Mouse (Mus musculus): Measurements from ENCODE around the gene Gkap1. TPM values are rescaled to one million over a fixed set of nuclear protein-coding genes. Genes with fewer than 3 reads are reported as not detected.
A peak's percentile ranks its signal among the peaks of the same experiment; 100 is the strongest.

Gkap1 gene
- polyA plus RNA-seq, 1 experiment from 2014 or later: 14.8 TPM

GRCm38 (mm10) chr13:58263546-58263945, 12.0 kb downstream of the Gkap1 start:
- Histone ChIP-seq H3K4me3 (ENCODE audit: low read depth, low read length) (no peak overlapping the region), H3K27me3 (ENCODE audit: control insufficient read depth, insufficient read depth, low read length) (no peaks in the 10 kb centered on the region), H3K27ac (replicated peaks) (no peak overlapping the region), H3K4me1 (replicated peaks; ENCODE audit: control insufficient read depth, insufficient read depth) (no peaks in the 10 kb centered on the region), H3K36me3 (ENCODE audit: control insufficient read depth, insufficient read depth, low read length) (no peaks in the 10 kb centered on the region), H3K9ac (ENCODE audit: low read length) (no peak overlapping the region), H3K9me3 (ENCODE audit: control insufficient read depth, low read length) (no peaks in the 10 kb centered on the region), H3K4me2 (replicated peaks; ENCODE audit: low read depth) (no peak overlapping the region)
- no peak for ATAC-seq (ENCODE audit: low FRiP score, low TSS enrichment)
- no peak for DNase-seq (ENCODE audit: low spot score)
- no peak for TF ChIP-seq EP300 (optimal IDR thresholded peaks at IDR 0.05)
- no peak for TF ChIP-seq CTCF (IDR thresholded peaks at IDR 0.05; ENCODE audit: low read depth)
- WGBS: 92% methylated on average over 8 of the region's 8 CpGs

- ATAC-seq (ENCODE audit: low FRiP score, low TSS enrichment) (no peak), DNase-seq (ENCODE audit: low spot score) (no peak)
- H3K4me2 ChIP-seq (replicated peaks; ENCODE audit: low read depth): no peak overlapping the region
- TF ChIP-seq EP300 (optimal IDR thresholded peaks at IDR 0.05): no peak
- no peak for TF ChIP-seq CTCF (IDR thresholded peaks at IDR 0.05; ENCODE audit: low read depth)
- H3K9ac ChIP-seq (ENCODE audit: low read length): no peak overlapping the region
- H3K4me1 ChIP-seq (replicated peaks; ENCODE audit: control insufficient read depth, insufficient read depth): no peaks in the 10 kb centered on the region
- no peaks in the 10 kb centered on the region for H3K9me3 ChIP-seq (ENCODE audit: control insufficient read depth, low read length)
- H3K27me3 ChIP-seq (ENCODE audit: control insufficient read depth, insufficient read depth, low read length): no peaks in the 10 kb centered on the region
- H3K27ac ChIP-seq (replicated peaks): no peak overlapping the region
- no peak overlapping the region for H3K4me3 ChIP-seq (ENCODE audit: low read depth, low read length)
- H3K36me3 ChIP-seq (ENCODE audit: control insufficient read depth, insufficient read depth, low read length): no peaks in the 10 kb centered on the region
- WGBS: 79% methylated on average over 4 of the region's 4 CpGs
Observed at GRCm38 (mm10) chr13:58261674-58262073, 13.8 kb downstream of the Gkap1 start.

- no peak for DNase-seq (ENCODE audit: low spot score)
- H3K4me3 ChIP-seq (ENCODE audit: low read depth, low read length): no peak overlapping the region
- no peaks in the 10 kb centered on the region for H3K9me3 ChIP-seq (ENCODE audit: control insufficient read depth, low read length)
- ATAC-seq (ENCODE audit: low FRiP score, low TSS enrichment): no peak
- H3K27me3 ChIP-seq (ENCODE audit: control insufficient read depth, insufficient read depth, low read length): no peaks in the 10 kb centered on the region
- TF ChIP-seq EP300 (optimal IDR thresholded peaks at IDR 0.05): no peak
- peak; percentile 58 for TF ChIP-seq CTCF (IDR thresholded peaks at IDR 0.05; ENCODE audit: low read depth)
- 80% methylated on average over 1 of the region's 1 CpGs for WGBS
- H3K4me1 ChIP-seq (replicated peaks; ENCODE audit: control insufficient read depth, insufficient read depth): no peaks in the 10 kb centered on the region
- H3K27ac ChIP-seq (replicated peaks): no peak overlapping the region
- no peaks in the 10 kb centered on the region for H3K36me3 ChIP-seq (ENCODE audit: control insufficient read depth, insufficient read depth, low read length)
- no peak overlapping the region for H3K4me2 ChIP-seq (replicated peaks; ENCODE audit: low read depth)
- H3K9ac ChIP-seq (ENCODE audit: low read length): no peak overlapping the region
Observed at GRCm38 (mm10) chr13:58253268-58253667, 22.2 kb downstream of the Gkap1 start.

- TF ChIP-seq CTCF (IDR thresholded peaks at IDR 0.05; ENCODE audit: low read depth) (no peak), EP300 (optimal IDR thresholded peaks at IDR 0.05) (no peak)
- Histone ChIP-seq H3K4me2 (replicated peaks; ENCODE audit: low read depth) (no peak overlapping the region), H3K4me1 (replicated peaks; ENCODE audit: control insufficient read depth, insufficient read depth) (no peaks in the 10 kb centered on the region), H3K27ac (replicated peaks) (no peak overlapping the region), H3K27me3 (ENCODE audit: control insufficient read depth, insufficient read depth, low read length) (no peaks in the 10 kb centered on the region), H3K9ac (ENCODE audit: low read length) (no peak overlapping the region), H3K4me3 (ENCODE audit: low read depth, low read length) (no peak overlapping the region), H3K9me3 (ENCODE audit: control insufficient read depth, low read length) (no peaks in the 10 kb centered on the region), H3K36me3 (ENCODE audit: control insufficient read depth, insufficient read depth, low read length) (no peaks in the 10 kb centered on the region)
- 83% methylated on average over 5 of the region's 5 CpGs for WGBS
- ATAC-seq (ENCODE audit: low FRiP score, low TSS enrichment) (no peak), DNase-seq (ENCODE audit: low spot score) (no peak)
Observed at GRCm38 (mm10) chr13:58248957-58249356, 26.5 kb downstream of the Gkap1 start.

- no peak for ATAC-seq (ENCODE audit: low FRiP score, low TSS enrichment)
- no peaks in the 10 kb centered on the region for H3K9me3 ChIP-seq (ENCODE audit: control insufficient read depth, low read length)
- WGBS: 85% methylated on average over 7 of the region's 7 CpGs
Observed at GRCm38 (mm10) chr13:58236536-58236935, 39.0 kb downstream of the Gkap1 start.

GRCm38 (mm10) chr13:58232611-58233010, 42.9 kb downstream of the Gkap1 start:
- peak; percentile 63; the same call in 1 of the 2 replicates for ATAC-seq (ENCODE audit: low FRiP score, low TSS enrichment)
- Histone ChIP-seq H3K36me3 (ENCODE audit: control insufficient read depth, insufficient read depth, low read length) (no peaks in the 10 kb centered on the region), H3K9ac (ENCODE audit: low read length) (no peak overlapping the region), H3K4me1 (replicated peaks; ENCODE audit: control insufficient read depth, insufficient read depth) (no peaks in the 10 kb centered on the region), H3K27ac (replicated peaks) (no peak overlapping the region), H3K4me2 (replicated peaks; ENCODE audit: low read depth) (no peak overlapping the region), H3K9me3 (ENCODE audit: control insufficient read depth, low read length) (no peaks in the 10 kb centered on the region), H3K27me3 (ENCODE audit: control insufficient read depth, insufficient read depth, low read length) (no peaks in the 10 kb centered on the region), H3K4me3 (ENCODE audit: low read depth, low read length) (no peak overlapping the region)
- DNase-seq (ENCODE audit: low spot score): peak; percentile 72
- no peak for TF ChIP-seq EP300 (optimal IDR thresholded peaks at IDR 0.05)
- TF ChIP-seq CTCF (IDR thresholded peaks at IDR 0.05; ENCODE audit: low read depth): peak; percentile 78
- WGBS: 51% methylated on average over 5 of the region's 5 CpGs

More at GRCm38 (mm10) chr13:58236536-58236935, 39.0 kb downstream of the Gkap1 start:
- no peak for TF ChIP-seq EP300 (optimal IDR thresholded peaks at IDR 0.05)
- TF ChIP-seq CTCF (IDR thresholded peaks at IDR 0.05; ENCODE audit: low read depth): no peak
- H3K27ac ChIP-seq (replicated peaks): no peak overlapping the region
- no peaks in the 10 kb centered on the region for H3K36me3 ChIP-seq (ENCODE audit: control insufficient read depth, insufficient read depth, low read length)
- H3K4me1 ChIP-seq (replicated peaks; ENCODE audit: control insufficient read depth, insufficient read depth): no peaks in the 10 kb centered on the region
- no peak overlapping the region for H3K4me3 ChIP-seq (ENCODE audit: low read depth, low read length)
- H3K9ac ChIP-seq (ENCODE audit: low read length): no peak overlapping the region
- no peak overlapping the region for H3K4me2 ChIP-seq (replicated peaks; ENCODE audit: low read depth)
- no peaks in the 10 kb centered on the region for H3K27me3 ChIP-seq (ENCODE audit: control insufficient read depth, insufficient read depth, low read length)
- no peak for DNase-seq (ENCODE audit: low spot score)
